Mouse (Mus musculus): ENCODE data around the gene Gm1113.
A peak's percentile ranks its signal among the peaks of the same experiment; 100 is the strongest.

The Gm1113 gene

GRCm38 (mm10) chr9:35529141-35529540 is 11.1 kb upstream of the Gm1113 start:
- no peak for DNase-seq (ENCODE audit: low spot score in 2 of 2)

- DNase-seq (ENCODE audit: low spot score in 2 of 2), result peak; percentile 42 to 57
Observed at GRCm38 (mm10) chr9:35523941-35524411, 5.9 kb upstream of the Gm1113 start.

GRCm38 (mm10) chr9:35523541-35523940 is 5.5 kb upstream of the Gm1113 start:
- no peak for DNase-seq (ENCODE audit: low spot score in 2 of 2)

GRCm38 (mm10) chr9:35522821-35523515 is 4.9 kb upstream of the Gm1113 start:
- DNase-seq (ENCODE audit: low spot score in 2 of 2), result no peak

GRCm38 (mm10) chr9:35522241-35522640 is 4.2 kb upstream of the Gm1113 start:
- DNase-seq (ENCODE audit: low spot score in 2 of 2), result no peak

GRCm38 (mm10) chr9:35520631-35521348 is 2.7 kb upstream of the Gm1113 start:
- DNase-seq (ENCODE audit: low spot score in 2 of 2), result no peak

- DNase-seq (ENCODE audit: low spot score in 2 of 2), result no peak
Observed at GRCm38 (mm10) chr9:35516711-35517110, 1.4 kb downstream of the Gm1113 start.

- DNase-seq (ENCODE audit: low spot score in 2 of 2), result no peak
Observed at GRCm38 (mm10) chr9:35516182-35516581, 1.9 kb downstream of the Gm1113 start.

GRCm38 (mm10) chr9:35513900-35514299 is 4.2 kb downstream of the Gm1113 start:
- DNase-seq (ENCODE audit: low spot score in 2 of 2), result no peak

GRCm38 (mm10) chr9:35508234-35508633 is 9.8 kb downstream of the Gm1113 start:
- DNase-seq (ENCODE audit: low spot score in 2 of 2), result no peak

- no peak for DNase-seq (ENCODE audit: low spot score in 2 of 2)
Observed at GRCm38 (mm10) chr9:35502361-35503000, 15.6 kb downstream of the Gm1113 start.

- no peak for DNase-seq (ENCODE audit: low spot score in 2 of 2)
Observed at GRCm38 (mm10) chr9:35499946-35500345, 18.1 kb downstream of the Gm1113 start.

- no peak for DNase-seq (ENCODE audit: low spot score in 2 of 2)
Observed at GRCm38 (mm10) chr9:35495471-35495870, 22.6 kb downstream of the Gm1113 start.

- DNase-seq (ENCODE audit: low spot score in 2 of 2), result no peak
Observed at GRCm38 (mm10) chr9:35494937-35495336, 23.1 kb downstream of the Gm1113 start.

- no peak for DNase-seq (ENCODE audit: low spot score in 2 of 2)
Observed at GRCm38 (mm10) chr9:35493733-35494092, 24.4 kb downstream of the Gm1113 start.

GRCm38 (mm10) chr9:35493033-35493732 is 24.9 kb downstream of the Gm1113 start:
- no peak for DNase-seq (ENCODE audit: low spot score in 2 of 2)

- no peak for DNase-seq (ENCODE audit: low spot score in 2 of 2)
Observed at GRCm38 (mm10) chr9:35491109-35491866, 26.8 kb downstream of the Gm1113 start.

GRCm38 (mm10) chr9:35488496-35488895 is 29.6 kb downstream of the Gm1113 start:
- no peak for DNase-seq (ENCODE audit: low spot score in 2 of 2)

GRCm38 (mm10) chr9:35486616-35487015 is 31.5 kb downstream of the Gm1113 start:
- no peak for DNase-seq (ENCODE audit: low spot score in 2 of 2)

- DNase-seq (ENCODE audit: low spot score in 2 of 2), result peak; percentile 30 to 43
Observed at GRCm38 (mm10) chr9:35483949-35484348, 34.1 kb downstream of the Gm1113 start.
